Mouse (Mus musculus) kidney, adult 2 months (tissue): ENCODE data around the gene Oosp3.

Experiments used
- CTCF ChIP-seq: fragments of 200-500 bp; conservative IDR thresholded peaks from 2 replicates; pipeline ENCODE4 v1.5.1; 2011; ENCODE audit warnings: low read depth, mild to moderate bottlenecking, control low read depth, low read length, moderate library complexity, mixed read lengths; ENCODE audit not compliant: insufficient read depth, insufficient read length
- POLR2A ChIP-seq: fragments of 200-500 bp; IDR thresholded peaks from one replicate; pipeline ENCODE4 v1.6.1; 2011; ENCODE audit warnings: low read depth, low read length, control low read depth

DNA sequence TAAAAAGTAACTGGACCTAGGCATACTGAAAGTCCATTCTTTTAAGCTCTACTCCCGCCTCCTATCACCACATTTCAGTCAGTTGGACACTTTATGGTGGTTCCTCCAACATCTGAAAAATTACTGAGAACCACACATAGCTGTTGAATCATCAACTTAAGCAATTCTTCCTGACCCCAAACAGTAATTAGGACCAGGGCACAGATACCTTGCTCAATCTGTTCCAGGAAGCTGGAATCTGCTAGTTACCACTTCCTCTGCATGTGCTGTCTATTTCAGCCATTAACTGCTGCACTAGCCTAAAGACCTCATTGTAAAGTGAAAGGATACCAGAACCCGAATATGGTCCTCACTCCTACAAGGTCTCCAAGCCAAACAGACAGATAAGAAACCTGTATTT lies 37.7 kb upstream of the Oosp3 start:
- no peak for TF ChIP-seq CTCF
- no peak for TF ChIP-seq POLR2A
